Mouse (Mus musculus) MEL (cell line): Measurements from ENCODE around the gene Calhm3. TPM values are rescaled to one million over a fixed set of nuclear protein-coding genes. Genes with fewer than 3 reads are reported as not detected.

Experiments
- DNase-seq: peaks from one replicate; pipeline ENCODE4 v3.0.0; 2011; ENCODE audit warnings: low read depth, low spot score
- H3K27ac ChIP-seq: 2 replicates; pipeline ENCODE4 v1.5.1; 2012; ENCODE audit warnings: low read depth, mild to moderate bottlenecking, control low read depth, low read length, moderate library complexity; ENCODE audit not compliant: control insufficient read depth
- H3K27me3 ChIP-seq, 2 experiments: fragments of 150-350 bp in 1 of 2; sonication (generic) in 1 of 2; 2 replicates each; pipeline ENCODE4 v1.6.1; 2012; ENCODE audit warnings: low read length in 2 of 2, mild to moderate bottlenecking in 2 of 2, improper control_type of control experiment in 1 of 2, moderate library complexity in 1 of 2; ENCODE audit not compliant: insufficient read depth in 2 of 2, control insufficient read depth in 1 of 2
- H3K36me3 ChIP-seq, 2 experiments: 2 replicates each; pipeline ENCODE4 v1.6.1; 2012 to 2014; ENCODE audit warnings: low read length in 2 of 2, improper control_type of control experiment in 1 of 2, inconsistent platforms in 1 of 2, mild to moderate bottlenecking in 1 of 2; ENCODE audit not compliant: insufficient read depth in 2 of 2, control insufficient read depth in 1 of 2
- H3K4me1 ChIP-seq, 2 experiments: fragments of 150-350 bp in 1 of 2; sonication (generic) in 1 of 2; 2 replicates each; pipeline ENCODE4 v1.6.1; 2012; ENCODE audit warnings: low read length in 2 of 2, improper control_type of control experiment in 1 of 2, mild to moderate bottlenecking in 1 of 2; ENCODE audit not compliant: insufficient read depth in 2 of 2, control insufficient read depth in 1 of 2
- H3K4me3 ChIP-seq, 2 experiments: fragments of 150-350 bp in 1 of 2; sonication (generic) in 1 of 2; 2 replicates each; pipeline ENCODE4 v1.5.1; 2012; ENCODE audit warnings: low read depth in 2 of 2, low read length in 2 of 2, mild to moderate bottlenecking in 2 of 2, moderate library complexity in 2 of 2, control low read depth in 1 of 2, improper control_type of control experiment in 1 of 2; ENCODE audit not compliant: control insufficient read depth in 1 of 2, insufficient read depth in 1 of 2
- H3K79me2 ChIP-seq: 2 replicates; pipeline ENCODE4 v1.6.1; 2012; ENCODE audit warnings: mild to moderate bottlenecking, low read length, moderate library complexity; ENCODE audit not compliant: control insufficient read depth, poor library complexity, insufficient read depth
- H3K9ac ChIP-seq: 2 replicates; pipeline ENCODE4 v1.6.1; 2012; ENCODE audit warnings: low read depth, mild to moderate bottlenecking, control low read depth, low read length, moderate library complexity; ENCODE audit not compliant: control insufficient read depth, poor library complexity, severe bottlenecking
- H3K9me3 ChIP-seq: fragments of 150-350 bp; sonication (generic); replicated peaks from 2 replicates; pipeline ENCODE4 v1.6.1; 2012; ENCODE audit warnings: mild to moderate bottlenecking, low read length, improper control_type of control experiment, moderate library complexity; ENCODE audit not compliant: insufficient read depth
- BHLHE40 ChIP-seq: IDR thresholded peaks from 2 replicates; pipeline ENCODE4 v1.6.1; 2012; ENCODE audit warnings: low read depth, mild to moderate bottlenecking, inconsistent platforms, low read length, improper control_type of control experiment, borderline replicate concordance
- CHD1 ChIP-seq: IDR thresholded peaks from 2 replicates; pipeline ENCODE4 v1.6.1; 2012; ENCODE audit warnings: low read depth, mild to moderate bottlenecking, inconsistent platforms, low read length, improper control_type of control experiment
- ELF1 ChIP-seq: IDR thresholded peaks from 2 replicates; pipeline ENCODE4 v1.6.1; 2014; ENCODE audit warnings: low read depth, mild to moderate bottlenecking, inconsistent platforms, low read length, improper control_type of control experiment, moderate library complexity
- EP300 ChIP-seq, 2 experiments: IDR thresholded peaks; 2 replicates each; pipeline ENCODE4 v1.6.1; 2011; ENCODE audit warnings: improper control_type of control experiment in 2 of 2, low read length in 2 of 2, low read depth in 1 of 2, mild to moderate bottlenecking in 1 of 2
- ETS1 ChIP-seq: IDR thresholded peaks from 2 replicates; pipeline ENCODE4 v1.6.1; 2012; ENCODE audit warnings: low read depth, mild to moderate bottlenecking, inconsistent platforms, low read length, improper control_type of control experiment, moderate library complexity
- GATA1 ChIP-seq: IDR thresholded peaks from 2 replicates; pipeline ENCODE4 v1.6.1; 2011; ENCODE audit warnings: low read depth, low read length, improper control_type of control experiment
- HCFC1 ChIP-seq: IDR thresholded peaks from 2 replicates; pipeline ENCODE4 v1.6.1; 2012; ENCODE audit warnings: low read depth, mild to moderate bottlenecking, inconsistent platforms, low read length, improper control_type of control experiment, moderate library complexity
- JUND ChIP-seq: IDR thresholded peaks from 2 replicates; pipeline ENCODE4 v1.6.1; 2011; ENCODE audit warnings: low read depth, mild to moderate bottlenecking, improper control_type of control experiment, low read length
- KAT2A ChIP-seq: conservative IDR thresholded peaks from 2 replicates; pipeline ENCODE4 v1.6.1; 2012; ENCODE audit warnings: low read depth, low read length, improper control_type of control experiment, inconsistent platforms
- MAZ ChIP-seq: IDR thresholded peaks from 2 replicates; pipeline ENCODE4 v1.6.1; 2012; ENCODE audit warnings: low read depth, mild to moderate bottlenecking, inconsistent platforms, low read length, improper control_type of control experiment
- MXI1 ChIP-seq: IDR thresholded peaks from 2 replicates; pipeline ENCODE4 v1.6.1; 2011; ENCODE audit warnings: mild to moderate bottlenecking, low read depth, low read length, improper control_type of control experiment
- MYB ChIP-seq: IDR thresholded peaks from 2 replicates; pipeline ENCODE4 v1.6.1; 2011; ENCODE audit warnings: mild to moderate bottlenecking, low read depth, low read length, improper control_type of control experiment
- MYC ChIP-seq: IDR thresholded peaks from 2 replicates; pipeline ENCODE4 v1.6.1; 2011; ENCODE audit warnings: low read depth, mild to moderate bottlenecking, low read length, improper control_type of control experiment, moderate library complexity
- NELFE ChIP-seq: IDR thresholded peaks from 2 replicates; pipeline ENCODE4 v1.6.1; 2011; ENCODE audit warnings: low read depth, low read length, improper control_type of control experiment
- NRF1 ChIP-seq: IDR thresholded peaks from 2 replicates; pipeline ENCODE4 v1.6.1; 2014; ENCODE audit warnings: low read depth, mild to moderate bottlenecking, inconsistent platforms, low read length, improper control_type of control experiment, moderate library complexity; ENCODE audit not compliant: poor library complexity, insufficient read depth, severe bottlenecking
- POLR2A ChIP-seq, 2 experiments: IDR thresholded peaks; 2 replicates each; pipeline ENCODE4 v1.6.1; 2011 to 2012; ENCODE audit warnings: low read length in 2 of 2, mild to moderate bottlenecking in 2 of 2, control low read depth in 1 of 2, improper control_type of control experiment in 1 of 2, low read depth in 1 of 2, moderate library complexity in 1 of 2; ENCODE audit not compliant: control insufficient read depth in 1 of 2, insufficient read depth in 1 of 2, poor library complexity in 1 of 2
- POLR2AphosphoS5 ChIP-seq: IDR thresholded peaks from 2 replicates; pipeline ENCODE4 v1.6.1; 2012; ENCODE audit warnings: low read depth, borderline replicate concordance, mild to moderate bottlenecking, inconsistent platforms, low read length, moderate library complexity, mixed read lengths
- RCOR1 ChIP-seq: IDR thresholded peaks from 2 replicates; pipeline ENCODE4 v1.6.1; 2012; ENCODE audit warnings: low read depth, mild to moderate bottlenecking, inconsistent platforms, low read length, improper control_type of control experiment
- SIN3A ChIP-seq: IDR thresholded peaks from 2 replicates; pipeline ENCODE4 v1.6.1; 2012; ENCODE audit warnings: low read length, improper control_type of control experiment, inconsistent platforms
- SMC3 ChIP-seq: IDR thresholded peaks from 2 replicates; pipeline ENCODE4 v1.6.1; 2011; ENCODE audit warnings: low read depth, low read length, improper control_type of control experiment
- TBP ChIP-seq: IDR thresholded peaks from 2 replicates; pipeline ENCODE4 v1.8.0; 2011; ENCODE audit warnings: low read depth, low read length, improper control_type of control experiment
- TCF12 ChIP-seq: IDR thresholded peaks from 2 replicates; pipeline ENCODE4 v1.6.1; 2014; ENCODE audit warnings: low read depth, mild to moderate bottlenecking, inconsistent platforms, low read length, improper control_type of control experiment, moderate library complexity
- UBTF ChIP-seq: IDR thresholded peaks from 2 replicates; pipeline ENCODE4 v1.6.1; 2012; ENCODE audit warnings: low read depth, mild to moderate bottlenecking, inconsistent platforms, low read length, improper control_type of control experiment, moderate library complexity, borderline replicate concordance; ENCODE audit not compliant: insufficient read depth
- USF1 ChIP-seq: IDR thresholded peaks from 2 replicates; pipeline ENCODE4 v1.6.1; 2014; ENCODE audit warnings: low read depth, mild to moderate bottlenecking, inconsistent platforms, low read length, improper control_type of control experiment, moderate library complexity
- ZC3H11A ChIP-seq: IDR thresholded peaks from 2 replicates; pipeline ENCODE4 v1.6.1; 2012; ENCODE audit warnings: low read depth, mild to moderate bottlenecking, inconsistent platforms, low read length, improper control_type of control experiment
- ZKSCAN1 ChIP-seq: IDR thresholded peaks from 2 replicates; pipeline ENCODE4 v1.6.1; 2012; ENCODE audit warnings: low read depth, mild to moderate bottlenecking, inconsistent platforms, low read length, improper control_type of control experiment, moderate library complexity
- ZNF384 ChIP-seq: IDR thresholded peaks from 2 replicates; pipeline ENCODE4 v1.6.1; 2012; ENCODE audit warnings: low read depth, mild to moderate bottlenecking, inconsistent platforms, low read length, improper control_type of control experiment
- polyA plus RNA-seq, 2 experiments: library from polyadenylated mRNA; stranded (reverse) in 1 of 2; unstranded in 1 of 2; fragments of >175 nt in 1 of 2; fragments of >200 nt in 1 of 2; gene quantifications; 2 replicates each; pipeline versions ENCODE4 v1.2.1 to v1.2.4; 2012; ENCODE audit warnings: low replicate concordance in 2 of 2, low read depth in 1 of 2; ENCODE audit not compliant: insufficient read length in 2 of 2, insufficient read depth in 1 of 2, missing spikeins in 1 of 2
- total RNA-seq: library from RNA; depleted of rRNA; stranded (reverse); fragments of 300-350 nt; gene quantifications from 2 replicates; pipeline ENCODE4 v1.2.3, GENCODE M21; 2012

Gene Calhm3
- total and polyA plus RNA-seq, 3 experiments = not detected

- H3K4me1 ChIP-seq = peaks cover 5 to 33% of the 10 kb centered on the region in 2 experiments
- H3K27me3 ChIP-seq = no peaks in the 10 kb centered on the region; a peak in 1 of 4 replicates
- no peaks in the 10 kb centered on the region for H3K9me3 ChIP-seq
- peak within 1 kb of the TSS; percentile 88 to 89 for H3K4me3 ChIP-seq
- peak; percentile 82 for DNase-seq
- peak within 1 kb of the TSS; percentile 95 for H3K9ac ChIP-seq
- peaks cover 0 to 18% of the 10 kb centered on the region in 2 experiments; a peak in 2 of 4 replicates for H3K36me3 ChIP-seq
- H3K27ac ChIP-seq = peak within 1 kb of the TSS; percentile 80
- peaks cover 6% of the 10 kb centered on the region; the same call in 1 of the 2 replicates for H3K79me2 ChIP-seq
- peak; percentile 54 to 58 for TF ChIP-seq POLR2A (IDR thresholded peaks at IDR 0.05; ENCODE audit: control insufficient read depth in 1 of 2, insufficient read depth in 1 of 2, low read depth in 1 of 2, low read length in 2 of 2, poor library complexity in 1 of 2)
- TF ChIP-seq NELFE = peak; percentile 69
- TF ChIP-seq BHLHE40 = no peak
- no peak for TF ChIP-seq KAT2A
- no peak for TF ChIP-seq ZKSCAN1
- TF ChIP-seq MYC = no peak
- TF ChIP-seq RCOR1 = no peak; the same call in 1 of the 2 replicates
- TF ChIP-seq TBP = 0 out of 2 replicates have a peak, but pooled peaks have one; percentile 51
- no peak for TF ChIP-seq ZC3H11A
- TF ChIP-seq ZNF384 = no peak
- 0 out of 2 replicates have a peak, but pooled peaks have one; percentile 1 for TF ChIP-seq GATA1
- 0 out of 2 replicates have a peak, but pooled peaks have one; percentile 10 for TF ChIP-seq TCF12
- no peak for TF ChIP-seq SMC3
- TF ChIP-seq HCFC1 = peak; percentile 46; the same call in 1 of the 2 replicates
- TF ChIP-seq MXI1 = 0 out of 2 replicates have a peak, but pooled peaks have one; percentile 12
- no peak for TF ChIP-seq NRF1
- TF ChIP-seq POLR2AphosphoS5 = no peak
- no peak for TF ChIP-seq JUND
- 0 out of 2 replicates have a peak, but pooled peaks have one; percentile 47 for TF ChIP-seq MAZ
- TF ChIP-seq MYB = no peak
- peak; percentile 19; the same call in 1 of the 2 replicates for TF ChIP-seq CHD1
- peak; percentile 37; the same call in 1 of the 2 replicates for TF ChIP-seq ETS1
- TF ChIP-seq USF1 = no peak
- TF ChIP-seq EP300 (IDR thresholded peaks at IDR 0.05; ENCODE audit: low read depth in 1 of 2, low read length in 2 of 2) = no peak
- peak; percentile 51; the same call in 1 of the 2 replicates for TF ChIP-seq ELF1
- peak; percentile 44; the same call in 1 of the 2 replicates for TF ChIP-seq SIN3A
- peak; percentile 40; the same call in 1 of the 2 replicates for TF ChIP-seq UBTF
These were observed 19.7 kb downstream of the Calhm3 start, which contains the start of gene Calhm2 for GRCm38 (mm10) chr19:47137771-47138421. Gene Calhm2, minus strand, starts transcription at chr19:47138294.
